Mouse (Mus musculus) activated CD4-positive, CD25-positive, alpha-beta regulatory T cell (primary cell): ENCODE results near the gene Hpn. TPM values are rescaled to one million over a fixed set of nuclear protein-coding genes. Genes with fewer than 3 reads are reported as not detected.

Experiments
- polyA plus RNA-seq, 2 experiments: library from polyadenylated mRNA; unstranded; fragments of 100-300 nt; shearing (Covaris generic); gene quantifications; one replicate each; pipeline ENCODE4 v1.2.1; 2017

Hpn gene
- 10 to 100 TPM in 1 of 2 experiments, 1 to 10 TPM in 1; 9.4 to 13.2 TPM for polyA plus RNA-seq

DNA sequence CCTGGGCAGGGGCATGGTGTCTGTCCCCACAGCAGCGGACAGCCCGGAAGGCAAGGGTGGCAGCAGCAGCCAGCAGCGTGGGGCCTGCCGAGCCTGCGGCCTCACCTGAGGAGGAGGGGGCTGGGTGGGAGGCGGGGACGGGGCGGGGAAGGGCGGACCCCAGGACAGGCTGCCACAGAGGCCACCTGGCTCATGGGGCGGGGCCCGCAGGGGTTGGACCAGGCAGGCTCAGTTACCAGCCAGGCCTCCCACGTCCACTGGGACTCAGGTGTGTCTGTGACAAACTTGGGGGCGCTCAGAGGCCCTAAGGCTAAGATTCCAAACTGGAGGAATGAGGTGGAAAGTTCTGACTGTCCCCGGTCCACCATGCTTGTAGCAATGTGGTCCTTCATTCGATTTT is at the start of gene Hpn:
Gene Hpn (minus strand): TSS at position 109 of the 400 bp plus-strand sequence.

DNA sequence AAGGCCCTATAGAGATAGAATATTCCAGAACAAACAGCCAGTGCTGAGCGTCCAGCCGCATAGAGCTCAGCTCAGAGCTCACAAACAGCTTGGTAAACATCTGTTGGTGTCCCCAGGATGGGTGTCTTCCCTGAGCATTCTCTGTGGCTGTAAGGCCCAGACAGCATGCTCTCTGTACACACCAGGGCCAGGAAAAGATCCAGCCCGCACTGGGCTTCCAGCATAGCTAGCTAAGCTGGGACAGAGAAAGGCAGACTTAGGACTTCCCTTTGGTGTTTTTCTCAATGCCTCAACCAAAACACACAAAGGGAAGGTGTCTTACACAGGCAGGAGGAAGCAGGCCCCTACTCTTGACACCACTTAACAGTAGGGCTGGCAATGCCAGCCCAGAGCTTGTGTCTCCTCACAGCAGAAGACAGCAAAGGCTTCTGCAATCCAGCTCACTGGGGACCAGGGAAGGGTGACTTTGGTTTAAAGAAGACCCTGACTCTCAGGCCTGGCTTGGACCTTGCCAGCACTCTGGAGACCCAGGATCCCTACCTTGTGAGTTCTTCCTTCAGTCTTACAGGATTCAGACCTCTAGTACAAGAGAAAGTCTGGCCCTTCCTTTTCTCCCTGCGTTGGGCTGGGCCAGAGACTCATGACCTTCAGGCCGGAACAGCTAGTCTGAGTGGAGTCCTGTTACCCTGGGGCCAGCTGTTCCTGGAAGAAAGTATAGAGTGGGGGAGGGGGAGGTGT is 40.4 kb upstream of the Hpn start, which contains the start of gene Gramd1a:
Gene Gramd1a (minus strand): TSS at position 601 of the 738 bp plus-strand sequence.

DNA sequence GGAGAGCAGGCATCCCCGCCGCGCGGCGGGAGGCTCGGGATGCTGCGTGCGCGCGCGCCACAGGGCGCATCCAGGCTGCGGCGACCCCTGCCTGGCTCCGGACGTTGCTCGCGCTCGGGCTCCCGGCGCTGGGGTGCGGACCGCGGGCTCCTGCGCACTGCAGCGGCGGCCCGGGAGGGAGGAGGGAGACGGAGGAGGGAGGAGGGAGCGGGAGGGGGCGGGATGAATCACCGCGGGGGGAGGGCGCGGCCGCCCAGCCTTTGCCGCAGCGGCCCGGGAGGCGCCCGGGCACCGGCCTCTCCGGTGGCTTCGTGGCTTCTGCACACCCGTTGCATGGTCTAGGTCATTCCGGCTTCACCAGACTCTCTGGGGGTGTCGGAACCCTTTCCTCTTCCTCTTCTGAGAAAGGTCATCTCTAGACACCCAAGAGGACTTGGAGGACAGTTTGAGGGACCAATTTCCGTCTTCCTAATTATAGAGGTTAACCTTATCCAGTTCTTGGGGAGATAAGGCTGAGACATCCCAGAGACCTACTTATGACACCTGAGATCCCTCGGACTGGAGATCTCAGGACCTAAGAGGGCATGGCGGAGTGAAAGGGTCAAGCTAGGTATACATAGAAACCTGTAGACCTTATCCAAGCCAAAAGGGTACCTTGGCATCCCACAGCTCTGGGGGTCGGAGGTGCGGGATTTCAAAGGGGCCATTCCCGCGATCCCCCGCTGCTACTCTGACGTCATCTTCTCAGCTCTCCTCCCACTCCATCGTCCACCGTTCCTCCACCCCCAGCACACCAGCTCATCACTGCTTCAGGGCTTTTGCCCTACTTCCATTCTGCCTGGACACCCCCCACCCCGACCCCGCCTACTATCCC is 12.0 kb upstream of the Hpn start, which contains the start of gene Scn1b:
Gene Scn1b (minus strand): TSS at position 153 of the 874 bp plus-strand sequence.

DNA sequence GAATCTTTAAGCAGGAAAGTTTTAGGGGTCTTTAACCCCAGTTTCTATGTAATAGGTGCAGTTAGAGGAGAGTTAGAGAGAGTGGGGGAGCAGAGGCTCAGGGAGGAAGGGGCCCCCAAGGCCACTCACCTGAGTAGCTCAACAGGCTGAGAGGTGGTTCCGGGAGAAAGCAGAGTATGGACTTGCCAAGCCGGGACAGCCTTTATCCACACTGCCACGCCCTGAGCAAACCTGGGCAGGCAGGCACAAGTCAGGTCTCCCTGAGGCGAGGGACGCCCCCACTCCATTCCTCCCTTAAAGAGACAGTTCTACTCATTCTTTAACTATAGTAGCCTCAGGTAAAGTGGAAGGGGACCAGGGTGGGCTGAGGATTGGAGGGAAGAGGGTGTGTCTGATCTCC is 38.6 kb downstream of the Hpn start, which contains the start of gene Fxyd3:
Gene Fxyd3 (minus strand): TSS at position 213 of the 400 bp plus-strand sequence.

DNA sequence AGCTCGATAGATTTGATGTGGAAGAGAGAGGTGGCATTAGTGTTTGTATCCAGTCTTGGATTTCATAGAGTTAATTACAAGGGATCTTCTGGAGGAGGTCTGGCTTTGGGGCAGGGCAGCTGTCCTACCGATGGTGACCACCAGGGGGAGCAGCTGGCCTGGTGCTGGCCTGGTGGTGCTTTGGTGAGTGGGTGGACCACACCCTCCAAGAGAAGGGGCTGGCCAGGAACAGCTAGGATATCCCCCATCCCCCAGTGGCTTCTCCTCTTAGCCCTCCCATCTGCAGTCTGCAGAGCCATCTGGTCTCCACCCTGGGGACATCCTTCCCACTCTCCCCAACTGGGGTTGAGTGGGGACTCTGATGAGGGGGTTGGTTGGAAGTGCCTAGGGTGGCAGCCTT is 56.0 kb downstream of the Hpn start, which contains the start of gene Lgi4:
Gene Lgi4 (plus strand): TSS at position 235 of the 400 bp plus-strand sequence.

DNA sequence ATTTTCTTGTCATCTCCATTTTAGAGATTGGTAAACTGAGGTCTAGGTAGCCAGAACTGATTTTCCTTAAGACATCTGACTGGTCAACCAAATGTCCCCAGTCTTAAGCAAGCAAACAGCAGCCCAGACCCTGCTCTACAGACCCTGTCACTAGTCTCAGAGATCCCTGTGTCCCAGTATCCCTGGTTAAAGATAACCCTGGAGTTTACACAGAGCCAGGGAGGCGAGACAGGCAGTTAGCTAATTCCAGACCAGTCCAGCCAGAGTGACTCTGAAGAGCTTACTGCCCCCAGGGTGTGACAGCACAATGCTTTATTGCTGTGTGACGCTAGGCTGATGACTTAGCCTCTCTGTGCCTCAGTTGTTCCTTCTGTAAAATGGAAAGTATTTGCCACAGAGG is 58.0 kb downstream of the Hpn start, which contains the start of gene Fxyd1:
Gene Fxyd1 (minus strand): TSS at position 129 of the 400 bp plus-strand sequence.

DNA sequence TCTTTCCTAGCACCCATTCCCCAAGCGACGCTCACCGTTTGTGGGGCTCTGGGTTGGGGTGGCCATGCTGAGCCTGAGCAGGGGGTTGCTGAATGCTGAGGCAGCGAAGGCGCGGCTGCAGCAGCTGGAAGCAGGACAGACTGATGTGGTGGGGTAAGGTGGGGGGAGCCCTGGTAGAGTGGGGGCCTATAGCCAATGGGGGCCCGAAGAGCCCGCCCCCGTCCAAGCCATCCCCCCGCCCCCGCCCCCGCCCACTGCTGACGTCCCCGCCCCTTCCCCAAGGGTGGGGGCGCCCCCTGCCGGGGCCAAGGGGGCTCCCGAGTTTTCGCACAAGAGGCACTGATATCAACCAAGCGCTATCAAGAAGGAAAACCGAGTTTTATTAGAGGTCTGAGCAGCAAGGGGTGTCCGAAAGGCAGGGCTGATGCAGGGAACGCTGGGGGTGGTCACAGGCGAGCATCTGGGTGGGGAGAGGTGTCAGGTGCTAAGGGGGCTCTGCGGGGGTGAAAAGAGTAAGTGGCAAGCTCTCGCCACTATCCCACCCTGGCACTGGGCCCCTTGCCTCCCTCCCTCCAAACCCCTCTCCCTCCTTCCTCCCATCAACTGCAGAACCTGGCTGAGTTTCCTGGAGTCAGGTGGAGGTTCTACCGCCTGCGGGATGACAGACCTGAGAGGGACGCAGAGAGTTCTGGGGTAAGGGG is 63.6 kb downstream of the Hpn start, which contains the start of gene Fxyd7:
Gene Fxyd7 (minus strand): TSS at position 147 of the 701 bp plus-strand sequence.

Other genes with a start within 250 kb of the Hpn start
- 1 to 10 TPM; 5.6 to 8.0 TPM for gene Cd22, start 234.9 kb downstream of the Hpn start, polyA plus RNA-seq
- under 1 TPM in 1 of 2 experiments, not detected in 1; 0.47 TPM for gene Mag, start 200.4 kb downstream of the Hpn start, polyA plus RNA-seq
- gene Hamp2, start 190.6 kb downstream of the Hpn start, polyA plus RNA-seq, result not detected
- under 1 TPM in 1 of 2 experiments, not detected in 1; 0.76 TPM for gene Hamp, start 171.3 kb downstream of the Hpn start, polyA plus RNA-seq
- 10 to 100 TPM; 13.0 to 18.6 TPM for gene Usf2, start 158.5 kb downstream of the Hpn start, polyA plus RNA-seq
- 10 to 100 TPM; 10.5 to 23.2 TPM for gene Lsr, start 141.8 kb downstream of the Hpn start, polyA plus RNA-seq
- gene Fam187b, start 141.5 kb downstream of the Hpn start, polyA plus RNA-seq, result under 1 TPM in 1 of 2 experiments, not detected in 1; 0.83 TPM
- 1,000 to 10,000 TPM; 1,294 to 2,250 TPM for gene Fxyd5, start 72.8 kb downstream of the Hpn start, polyA plus RNA-seq
- not detected for gene Fxyd7, start 63.8 kb downstream of the Hpn start, polyA plus RNA-seq
- gene Fxyd1, start 58.1 kb downstream of the Hpn start, polyA plus RNA-seq, result under 1 TPM; 0.72 to 0.98 TPM
- gene Lgi4, start 55.9 kb downstream of the Hpn start, polyA plus RNA-seq, result under 1 TPM in 1 of 2 experiments, not detected in 1; 0.72 TPM
- not detected for gene Fxyd3, start 38.6 kb downstream of the Hpn start, polyA plus RNA-seq
- 1 to 10 TPM; 1.5 to 3.2 TPM for gene Scn1b, start 11.7 kb upstream of the Hpn start, polyA plus RNA-seq
- gene Gramd1a, start 40.6 kb upstream of the Hpn start, polyA plus RNA-seq, result 100 to 1,000 TPM; 276 to 323 TPM
- gene Scgb2b2, start 175.2 kb upstream of the Hpn start, polyA plus RNA-seq, result not detected
- not detected for gene Scgb1b2, start 176.5 kb upstream of the Hpn start, polyA plus RNA-seq
- not detected for gene Scgb2b3, start 246.8 kb upstream of the Hpn start, polyA plus RNA-seq